Mouse (Mus musculus) lung, embryonic 14.5 days (tissue): ENCODE data around the gene Hspb7. TPM values are rescaled to one million over a fixed set of nuclear protein-coding genes. Genes with fewer than 3 reads are reported as not detected.
A peak's percentile ranks its signal among the peaks of the same experiment; 100 is the strongest.

ENCODE experiments used
- ATAC-seq: fragments of 200-750 bp; cut with Nextera tagmentation; 2 replicates; pipeline ENCODE4 v1.8.0; 2017; ENCODE audit warnings: mild to moderate bottlenecking, moderate TSS enrichment, moderate library complexity; ENCODE audit not compliant: insufficient read depth
- DNase-seq: peaks from one replicate; pipeline ENCODE4 v3.0.0-alpha.2; 2015
- H3K27ac ChIP-seq: fragments of 300-500 bp; sonication (generic); 2 replicates; pipeline ENCODE4 v1.5.1; 2014; ENCODE audit warnings: low read depth, mild to moderate bottlenecking, moderate library complexity
- H3K27me3 ChIP-seq: fragments of 300-500 bp; sonication (generic); 2 replicates; pipeline ENCODE4 v1.6.1; 2014; ENCODE audit warnings: low read length, control low read depth; ENCODE audit not compliant: insufficient read depth
- H3K36me3 ChIP-seq: fragments of 300-500 bp; sonication (generic); 2 replicates; pipeline ENCODE4 v1.6.1; 2014; ENCODE audit warnings: control low read depth; ENCODE audit not compliant: insufficient read depth
- H3K4me1 ChIP-seq: fragments of 300-500 bp; sonication (generic); 2 replicates; pipeline ENCODE4 v1.6.1; 2014; ENCODE audit warnings: antibody characterized with exemption, control low read depth; ENCODE audit not compliant: insufficient read depth
- H3K4me2 ChIP-seq: fragments of 300-500 bp; sonication (generic); 2 replicates; pipeline ENCODE4 v1.6.1; 2014; ENCODE audit warnings: mild to moderate bottlenecking
- H3K4me3 ChIP-seq: fragments of 300-500 bp; sonication (generic); 2 replicates; pipeline ENCODE4 v1.5.1; 2014; ENCODE audit warnings: low read depth, low read length
- H3K9ac ChIP-seq: fragments of 300-500 bp; sonication (generic); 2 replicates; pipeline ENCODE4 v1.6.1; 2014
- H3K9me3 ChIP-seq: fragments of 300-500 bp; sonication (generic); 2 replicates; pipeline ENCODE4 v1.6.1; 2016; ENCODE audit warnings: low read depth, low read length, control low read depth
- CTCF ChIP-seq: IDR thresholded peaks from 2 replicates; pipeline ENCODE4 v1.5.1; 2016; ENCODE audit warnings: antibody characterized with exemption, low read depth
- WGBS: fragments of 180-500 bp; shearing (Covaris S2); extraction: QIAGEN DNeasy Blood & Tissue Kit; methylation state at CpG from one replicate; pipeline ENCODE4 v1.1.7; 2014; 5-methylcytosine and 5-hydroxymethylcytosine counted together
- polyA plus RNA-seq: library from polyadenylated mRNA; unstranded; fragments of >200 nt; fragmentation: Nextera tagmentation; extraction: Ambion mirVana; gene quantifications from 2 replicates; pipeline ENCODE4 v1.2.1, GENCODE M21; 2014

The Hspb7 gene
- polyA plus RNA-seq, 1 experiment from 2014 or later = 0.80 TPM

- H3K27me3 ChIP-seq = no peaks in the 10 kb centered on the region
- H3K4me3 ChIP-seq = peak overlapping the region; percentile 37
- ATAC-seq (peak; percentile 78), DNase-seq (peak; percentile 59)
- TF ChIP-seq CTCF = no peak
- peak overlapping the region; percentile 70 for H3K27ac ChIP-seq
- H3K36me3 ChIP-seq = no peaks in the 10 kb centered on the region
- H3K9ac ChIP-seq = peak overlapping the region; percentile 48
- whole genome bisulfite sequencing = 3% methylated on average over 36 of the region's 36 CpGs
- no peaks in the 10 kb centered on the region for H3K9me3 ChIP-seq
- peak overlapping the region; percentile 79 for H3K4me2 ChIP-seq
- H3K4me1 ChIP-seq = peaks cover 8% of the 10 kb centered on the region; the same call in 1 of the 2 replicates
Measured at GRCm38 (mm10) chr4:141425484-141426479, 5.2 kb downstream of the Hspb7 start.

- Histone ChIP-seq H3K4me2 (peak overlapping the region; percentile 79; the same call in 1 of the 2 replicates), H3K27ac (peak overlapping the region; percentile 59; the same call in 1 of the 2 replicates), H3K9ac (no peak overlapping the region), H3K4me3 (no peak overlapping the region), H3K4me1 (peaks cover 3% of the 10 kb centered on the region; the same call in 1 of the 2 replicates), H3K27me3 (no peaks in the 10 kb centered on the region), H3K9me3 (no peaks in the 10 kb centered on the region), H3K36me3 (no peaks in the 10 kb centered on the region)
- 46% methylated on average over 10 of the region's 10 CpGs for WGBS
- no peak for TF ChIP-seq CTCF
- no peak for ATAC-seq
- peak; percentile 55 for DNase-seq
Measured at GRCm38 (mm10) chr4:141426796-141427745, 6.5 kb downstream of the Hspb7 start.

- Histone ChIP-seq H3K4me3 (no peak overlapping the region), H3K4me2 (no peak overlapping the region), H3K36me3 (no peaks in the 10 kb centered on the region), H3K4me1 (peaks cover 3% of the 10 kb centered on the region; the same call in 1 of the 2 replicates), H3K27me3 (no peaks in the 10 kb centered on the region), H3K9me3 (no peaks in the 10 kb centered on the region), H3K9ac (no peak overlapping the region), H3K27ac (no peak overlapping the region)
- 78% methylated on average over 13 of the region's 13 CpGs for WGBS
- ATAC-seq (no peak), DNase-seq (no peak)
- no peak for TF ChIP-seq CTCF
Measured at GRCm38 (mm10) chr4:141427921-141428320, 7.3 kb downstream of the Hspb7 start.

GRCm38 (mm10) chr4:141429381-141429780 lies 8.8 kb downstream of the Hspb7 start:
- DNase-seq (no peak), ATAC-seq (no peak)
- Histone ChIP-seq H3K4me1 (peaks cover 3% of the 10 kb centered on the region; the same call in 1 of the 2 replicates), H3K27me3 (no peaks in the 10 kb centered on the region), H3K4me2 (no peak overlapping the region), H3K4me3 (no peak overlapping the region), H3K27ac (no peak overlapping the region), H3K9ac (no peak overlapping the region), H3K36me3 (no peaks in the 10 kb centered on the region), H3K9me3 (no peaks in the 10 kb centered on the region)
- WGBS = 77% methylated on average over 6 of the region's 6 CpGs
- no peak for TF ChIP-seq CTCF

- Histone ChIP-seq H3K27ac (no peak overlapping the region), H3K9ac (no peak overlapping the region), H3K4me3 (no peak overlapping the region), H3K27me3 (no peaks in the 10 kb centered on the region), H3K4me1 (peaks cover 3% of the 10 kb centered on the region; the same call in 1 of the 2 replicates), H3K4me2 (no peak overlapping the region), H3K36me3 (no peaks in the 10 kb centered on the region), H3K9me3 (no peaks in the 10 kb centered on the region)
- 53% methylated on average over 9 of the region's 9 CpGs for WGBS
- ATAC-seq (no peak), DNase-seq (peak; percentile 65)
- peak; percentile 67 for TF ChIP-seq CTCF
Measured at GRCm38 (mm10) chr4:141429847-141430246, 9.3 kb downstream of the Hspb7 start.

GRCm38 (mm10) chr4:141430997-141431396 lies 10.4 kb downstream of the Hspb7 start:
- 40% methylated on average over 9 of the region's 9 CpGs for WGBS
- no peaks in the 10 kb centered on the region for H3K36me3 ChIP-seq
- H3K27me3 ChIP-seq = no peaks in the 10 kb centered on the region
- H3K9me3 ChIP-seq = no peaks in the 10 kb centered on the region
- H3K27ac ChIP-seq = no peak overlapping the region
- no peak overlapping the region for H3K4me3 ChIP-seq
- H3K4me1 ChIP-seq = peaks cover 3% of the 10 kb centered on the region; the same call in 1 of the 2 replicates
- TF ChIP-seq CTCF = peak; percentile 85
- ATAC-seq (no peak), DNase-seq (peak; percentile 83)
- H3K4me2 ChIP-seq = no peak overlapping the region
- H3K9ac ChIP-seq = no peak overlapping the region
